Mouse (Mus musculus): ENCODE results near the gene Pip5k1c.

GRCm38 (mm10) chr10:81313581-81313980, 20.8 kb downstream of the Pip5k1c start:
- TF ChIP-seq CTCF (conservative IDR thresholded peaks at IDR 0.05; ENCODE audit: insufficient read depth, insufficient read length, low read depth, low read length) (no peak), POLR2A (IDR thresholded peaks at IDR 0.05; ENCODE audit: low read depth, low read length) (no peak)
